Mouse (Mus musculus): ENCODE results near the gene Xaf1. TPM values are rescaled to one million over a fixed set of nuclear protein-coding genes. Genes with fewer than 3 reads are reported as not detected.

Gene Xaf1
- polyA plus RNA-seq, 1 experiment from 2014 or later, result 28.3 TPM

GRCm38 (mm10) chr11:72271761-72272160 lies 29.7 kb upstream of the Xaf1 start:
- DNase-seq (ENCODE audit: low spot score), result no peak
- 19% methylated on average over 1 of the region's 1 CpGs for WGBS
- Histone ChIP-seq H3K27ac (no peak overlapping the region), H3K9me3 (replicated peaks; ENCODE audit: low read length) (no peaks in the 10 kb centered on the region), H3K4me2 (ENCODE audit: low read length) (no peak overlapping the region), H3K4me3 (replicated peaks; ENCODE audit: low read depth, low read length) (no peak overlapping the region), H3K4me1 (replicated peaks; ENCODE audit: insufficient read depth, low read length) (no peaks in the 10 kb centered on the region), H3K9ac (ENCODE audit: low read depth, low read length) (no peak overlapping the region), H3K36me3 (ENCODE audit: insufficient read depth, low read length) (no peaks in the 10 kb centered on the region), H3K27me3 (ENCODE audit: insufficient read depth, low read length) (0 out of 2 replicates have a peak, but pooled peaks cover 7% of the 10 kb centered on the region)
- TF ChIP-seq CTCF (IDR thresholded peaks at IDR 0.05; ENCODE audit: low read depth), result no peak
- no peak for ATAC-seq (replicated peaks; ENCODE audit: low FRiP score, low read depth)

- WGBS, result 59% methylated on average over 3 of the region's 3 CpGs
- no peak overlapping the region for H3K4me3 ChIP-seq (replicated peaks; ENCODE audit: low read depth, low read length)
- no peaks in the 10 kb centered on the region for H3K4me1 ChIP-seq (replicated peaks; ENCODE audit: insufficient read depth, low read length)
- no peaks in the 10 kb centered on the region for H3K27me3 ChIP-seq (ENCODE audit: insufficient read depth, low read length)
- H3K9me3 ChIP-seq (replicated peaks; ENCODE audit: low read length), result no peaks in the 10 kb centered on the region
- H3K4me2 ChIP-seq (ENCODE audit: low read length), result no peak overlapping the region
- H3K27ac ChIP-seq, result no peak overlapping the region
- no peak for DNase-seq (ENCODE audit: low spot score)
- no peak overlapping the region for H3K9ac ChIP-seq (ENCODE audit: low read depth, low read length)
- no peak for TF ChIP-seq CTCF (IDR thresholded peaks at IDR 0.05; ENCODE audit: low read depth)
- ATAC-seq (replicated peaks; ENCODE audit: low FRiP score, low read depth), result no peak
- H3K36me3 ChIP-seq (ENCODE audit: insufficient read depth, low read length), result no peaks in the 10 kb centered on the region
Observed at GRCm38 (mm10) chr11:72273341-72273740, 28.1 kb upstream of the Xaf1 start.

GRCm38 (mm10) chr11:72281143-72281851 lies 20.1 kb upstream of the Xaf1 start:
- no peak overlapping the region for H3K4me2 ChIP-seq (ENCODE audit: low read length)
- no peak overlapping the region for H3K27ac ChIP-seq
- 85% methylated on average over 5 of the region's 5 CpGs for WGBS
- no peaks in the 10 kb centered on the region for H3K36me3 ChIP-seq (ENCODE audit: insufficient read depth, low read length)
- TF ChIP-seq CTCF (IDR thresholded peaks at IDR 0.05; ENCODE audit: low read depth), result no peak
- no peak for ATAC-seq (replicated peaks; ENCODE audit: low FRiP score, low read depth)
- no peaks in the 10 kb centered on the region for H3K4me1 ChIP-seq (replicated peaks; ENCODE audit: insufficient read depth, low read length)
- no peak overlapping the region for H3K9ac ChIP-seq (ENCODE audit: low read depth, low read length)
- H3K4me3 ChIP-seq (replicated peaks; ENCODE audit: low read depth, low read length), result no peak overlapping the region
- no peaks in the 10 kb centered on the region for H3K9me3 ChIP-seq (replicated peaks; ENCODE audit: low read length)
- no peak for DNase-seq (ENCODE audit: low spot score)
- H3K27me3 ChIP-seq (ENCODE audit: insufficient read depth, low read length), result no peaks in the 10 kb centered on the region

- 50% methylated on average over 5 of the region's 5 CpGs for WGBS
- TF ChIP-seq CTCF (IDR thresholded peaks at IDR 0.05; ENCODE audit: low read depth), result no peak
- Histone ChIP-seq H3K4me1 (replicated peaks; ENCODE audit: insufficient read depth, low read length) (no peaks in the 10 kb centered on the region), H3K9me3 (replicated peaks; ENCODE audit: low read length) (no peaks in the 10 kb centered on the region), H3K27ac (no peak overlapping the region), H3K36me3 (ENCODE audit: insufficient read depth, low read length) (no peaks in the 10 kb centered on the region), H3K9ac (ENCODE audit: low read depth, low read length) (no peak overlapping the region), H3K4me2 (ENCODE audit: low read length) (no peak overlapping the region), H3K27me3 (ENCODE audit: insufficient read depth, low read length) (no peaks in the 10 kb centered on the region), H3K4me3 (replicated peaks; ENCODE audit: low read depth, low read length) (no peak overlapping the region)
- DNase-seq (ENCODE audit: low spot score) (no peak), ATAC-seq (replicated peaks; ENCODE audit: low FRiP score, low read depth) (no peak)
Observed at GRCm38 (mm10) chr11:72281852-72282400, 19.5 kb upstream of the Xaf1 start.

- 78% methylated on average over 16 of the region's 16 CpGs for WGBS
- H3K4me3 ChIP-seq (replicated peaks; ENCODE audit: low read depth, low read length), result no peak overlapping the region
Observed at GRCm38 (mm10) chr11:72283486-72284224, 17.8 kb upstream of the Xaf1 start.

GRCm38 (mm10) chr11:72284532-72285182 lies 16.8 kb upstream of the Xaf1 start:
- no peak overlapping the region for H3K9ac ChIP-seq (ENCODE audit: low read depth, low read length)
- ATAC-seq (replicated peaks; ENCODE audit: low FRiP score, low read depth), result no peak
- H3K9me3 ChIP-seq (replicated peaks; ENCODE audit: low read length), result no peaks in the 10 kb centered on the region
- 78% methylated on average over 14 of the region's 14 CpGs for WGBS
- no peak overlapping the region for H3K4me2 ChIP-seq (ENCODE audit: low read length)
- H3K27ac ChIP-seq, result no peak overlapping the region
- H3K36me3 ChIP-seq (ENCODE audit: insufficient read depth, low read length), result no peaks in the 10 kb centered on the region
- no peak for TF ChIP-seq CTCF (IDR thresholded peaks at IDR 0.05; ENCODE audit: low read depth)
- no peaks in the 10 kb centered on the region for H3K27me3 ChIP-seq (ENCODE audit: insufficient read depth, low read length)
- no peak overlapping the region for H3K4me3 ChIP-seq (replicated peaks; ENCODE audit: low read depth, low read length)
- H3K4me1 ChIP-seq (replicated peaks; ENCODE audit: insufficient read depth, low read length), result no peaks in the 10 kb centered on the region
- no peak for DNase-seq (ENCODE audit: low spot score)

More at GRCm38 (mm10) chr11:72283486-72284224, 17.8 kb upstream of the Xaf1 start:
- ATAC-seq (replicated peaks; ENCODE audit: low FRiP score, low read depth), result no peak
- H3K4me1 ChIP-seq (replicated peaks; ENCODE audit: insufficient read depth, low read length), result no peaks in the 10 kb centered on the region
- H3K9me3 ChIP-seq (replicated peaks; ENCODE audit: low read length), result no peaks in the 10 kb centered on the region
- TF ChIP-seq CTCF (IDR thresholded peaks at IDR 0.05; ENCODE audit: low read depth), result no peak
- no peaks in the 10 kb centered on the region for H3K36me3 ChIP-seq (ENCODE audit: insufficient read depth, low read length)
- H3K4me2 ChIP-seq (ENCODE audit: low read length), result no peak overlapping the region
- H3K27ac ChIP-seq, result no peak overlapping the region
- DNase-seq (ENCODE audit: low spot score), result no peak
- no peak overlapping the region for H3K9ac ChIP-seq (ENCODE audit: low read depth, low read length)
- H3K27me3 ChIP-seq (ENCODE audit: insufficient read depth, low read length), result no peaks in the 10 kb centered on the region

Measured in kidney, postnatal 0 days (tissue).